ENCODE assay signal across 21 mouse cellular contexts in genomic region chr6:111995823-111996222, GRCm38 (mm10).
"Had no signal": no experiment of that assay in that cellular context is flagged by ENCODE, and none has a peak within 500 bp of the region (broad histone marks: within the 10 kb centered on the region; RNA-seq: fewer than 3 reads in every experiment).

No protein-coding gene starts in this region.

- H3K9ac ChIP-seq: limb, embryonic 12.5 days; limb, embryonic 15.5 days; liver, embryonic 14.5 days; liver, postnatal 0 days; lung, embryonic 14.5 days; midbrain, embryonic 12.5 days had no signal

- H3K9me3 ChIP-seq: limb, embryonic 12.5 days; limb, embryonic 15.5 days; midbrain, embryonic 12.5 days had no signal

- H3K36me3 ChIP-seq: limb, embryonic 12.5 days; limb, embryonic 15.5 days; midbrain, embryonic 12.5 days had no signal

- ATAC-seq: intestine, postnatal 0 days; liver, postnatal 0 days; lung, postnatal 0 days; midbrain, embryonic 16.5 days had no signal

- H3K4me1 ChIP-seq: limb, embryonic 12.5 days; limb, embryonic 15.5 days; midbrain, embryonic 12.5 days had no signal

- H3K4me3 ChIP-seq: limb, embryonic 12.5 days; limb, embryonic 15.5 days; midbrain, embryonic 12.5 days; myocyte had no signal

- H3K27ac ChIP-seq: kidney, postnatal 0 days; limb, embryonic 12.5 days; limb, embryonic 15.5 days; liver, embryonic 14.5 days; macrophage; midbrain, embryonic 12.5 days had no signal

- H3K27me3 ChIP-seq: limb, embryonic 12.5 days; limb, embryonic 15.5 days; midbrain, embryonic 12.5 days had no signal

- DNase-seq: kidney, adult 2 months; kidney, postnatal 25 days; left cerebral cortex, postnatal 4 days; liver, postnatal 0 days; lung, embryonic 14.5 days; right cerebral cortex, adult 18-20 months; right cerebral cortex, postnatal 25 days; thymus, adult 2 months; thymus, postnatal 14 days; thymus, postnatal 4 days had no signal

- H3K4me2 ChIP-seq: limb, embryonic 12.5 days; limb, embryonic 15.5 days; liver, embryonic 11.5 days; lung, embryonic 14.5 days; midbrain, embryonic 12.5 days had no signal
